ENCODE assay signal across 17 mouse cellular contexts in the genomic region with DNA sequence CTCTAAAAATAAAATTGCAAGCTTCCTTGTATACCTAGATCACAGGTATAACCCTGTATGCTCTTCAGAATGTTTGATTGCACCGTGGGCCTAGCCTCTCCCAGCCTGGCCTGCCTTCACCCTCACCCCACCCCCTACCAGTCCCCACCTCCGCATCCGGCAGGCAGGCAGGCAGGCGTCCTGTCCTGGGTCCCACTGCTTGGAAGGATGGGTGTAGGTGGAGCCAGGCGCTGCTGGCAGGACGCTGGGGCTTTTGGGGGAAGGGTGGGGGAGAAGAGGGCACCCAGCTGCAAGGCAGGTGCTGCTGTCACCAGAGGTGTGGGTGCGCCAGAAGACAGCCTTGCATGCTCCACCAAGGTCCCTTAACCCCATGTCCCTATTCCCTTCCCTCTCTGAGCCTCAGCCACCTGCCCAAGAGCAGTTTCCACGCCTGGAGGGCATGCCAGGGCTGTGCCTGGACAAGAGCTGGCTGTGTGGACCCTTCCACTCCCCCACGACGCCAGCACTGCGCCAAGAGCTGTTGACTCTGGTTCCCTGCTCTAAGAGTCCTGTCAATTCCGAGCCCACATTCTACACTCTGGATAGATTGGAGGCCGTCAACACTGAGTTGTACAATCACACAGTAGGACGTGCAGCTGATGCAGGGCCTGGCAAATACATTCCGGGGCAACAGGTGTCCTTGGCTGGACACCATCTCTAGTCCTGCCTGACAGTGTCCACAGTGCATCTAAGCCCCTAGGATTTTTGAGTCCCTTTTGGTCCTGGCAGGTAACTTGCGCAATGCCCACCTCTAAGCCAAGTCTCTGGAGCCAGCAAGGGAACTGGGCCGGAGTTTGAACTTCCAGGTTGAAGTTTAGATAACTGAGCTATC.
DNase-seq lines count a peak whose midpoint lies in the region; ATAC-seq lines count a peak whose summit lies in the region.
"Had no signal": no experiment of that assay in that cellular context is flagged by ENCODE, and none has a peak within 500 bp of the region (broad histone marks: within the 10 kb centered on the region; RNA-seq: fewer than 3 reads in every experiment).

No protein-coding gene starts in this region.

- no peak overlapping the region for H3K4me3 ChIP-seq in heart, embryonic 15.5 days
- no peak overlapping the region for H3K4me3 ChIP-seq in lung, embryonic 16.5 days (ENCODE audit: low read length)
- H3K4me3 ChIP-seq: forebrain, embryonic 10.5 days had no signal

- H3K36me3 ChIP-seq in heart, embryonic 15.5 days, result no peaks in the 10 kb centered on the region
- no peaks in the 10 kb centered on the region for H3K36me3 ChIP-seq in lung, embryonic 16.5 days (ENCODE audit: control insufficient read depth, insufficient read depth, low read length)
- H3K36me3 ChIP-seq: forebrain, embryonic 10.5 days had no signal

- H3K27me3 ChIP-seq in heart, embryonic 15.5 days, result no peaks in the 10 kb centered on the region; the same call in 1 of the 2 replicates
- H3K27me3 ChIP-seq in lung, embryonic 16.5 days (ENCODE audit: control insufficient read depth, insufficient read depth, low read depth, low read length), result no peaks in the 10 kb centered on the region
- H3K27me3 ChIP-seq: Patski had no signal

- H3K27ac ChIP-seq in heart, embryonic 15.5 days, result peak overlapping the region; percentile 27; the same call in 1 of the 2 replicates
- no peak overlapping the region for H3K27ac ChIP-seq in lung, embryonic 16.5 days (ENCODE audit: low read length)
- H3K27ac ChIP-seq: forebrain, embryonic 10.5 days had no signal

- DNase-seq in heart, adult 8-10 months (ENCODE audit: low spot score), result no peak
- no peak for DNase-seq in lung, adult 18-20 months
- peak; percentile 59 for DNase-seq in T-cell, adult 2 months (ENCODE audit: low spot score)
- peak; percentile 76 to 83 for DNase-seq in thymus, postnatal 10 days (ENCODE audit: low spot score in 2 of 2)
- DNase-seq in ovary, adult 18-20 months (ENCODE audit: low spot score), result no peak
- no peak for DNase-seq in embryo, embryonic 10.5 days (ENCODE audit: low spot score)
- DNase-seq: adrenal gland, postnatal 25 days; B cell, adult 2 months; cerebellum, adult 11 months; gastrocnemius, postnatal 14 days; heart, postnatal 36 days; kidney, postnatal 25 days; lung, postnatal 10 days had no signal

- no peak overlapping the region for H3K9ac ChIP-seq in heart, embryonic 15.5 days
- H3K9ac ChIP-seq in lung, embryonic 16.5 days (ENCODE audit: low read length), result no peak overlapping the region

- whole genome bisulfite sequencing in heart, embryonic 15.5 days, result 59% methylated on average over 17 of the region's 17 CpGs
- 48% methylated on average over 17 of the region's 17 CpGs for WGBS in lung, embryonic 16.5 days

- H3K4me1 ChIP-seq in heart, embryonic 15.5 days (replicated peaks), result peaks cover 26% of the 10 kb centered on the region
- H3K4me1 ChIP-seq in lung, embryonic 16.5 days (replicated peaks; ENCODE audit: control insufficient read depth, insufficient read depth, low read length), result peaks cover 19% of the 10 kb centered on the region; the same call in 1 of the 2 replicates

- H3K4me2 ChIP-seq in heart, embryonic 15.5 days, result no peak overlapping the region
- H3K4me2 ChIP-seq in lung, embryonic 16.5 days (ENCODE audit: low read depth, low read length), result no peak overlapping the region

- ATAC-seq in heart, embryonic 15.5 days (replicated peaks; ENCODE audit: insufficient number of reproducible peaks, insufficient read depth, low FRiP score, low read depth), result 0 out of 2 replicates have a peak, but pooled peaks have one; percentile 11
- peak; percentile 70 for ATAC-seq in lung, embryonic 16.5 days (ENCODE audit: low read depth)
- ATAC-seq: Patski had no signal

- no peaks in the 10 kb centered on the region for H3K9me3 ChIP-seq in heart, embryonic 15.5 days (replicated peaks)
- H3K9me3 ChIP-seq in lung, embryonic 16.5 days (ENCODE audit: control insufficient read depth, low read length), result no peaks in the 10 kb centered on the region
- H3K9me3 ChIP-seq: forebrain, embryonic 10.5 days had no signal

Comparison
In these comparisons a context has a peak if more than half of its experiments do, and no peak if none do; other contexts are left out.
1. DNase-seq: peak in T-cell, adult 2 months (single experiment) and thymus, postnatal 10 days (2 of 2); none in heart, adult 8-10 months (single experiment), lung, adult 18-20 months (0 of 2), ovary, adult 18-20 months (single experiment) and embryo, embryonic 10.5 days (single experiment).